ENCODE assay signal across 8 mouse cellular contexts in genomic region chr7:141524760-141525579, GRCm38 (mm10). TPM values are rescaled to one million over a fixed set of nuclear protein-coding genes. Genes with fewer than 3 reads are reported as not detected.
DNase-seq lines count a peak whose midpoint lies in the region; ATAC-seq and TF ChIP-seq lines count a peak whose summit lies in the region.

No protein-coding gene starts in this region.

- H3K79me2 ChIP-seq in CH12.LX (replicated peaks; ENCODE audit: control insufficient read depth, extremely low read depth, insufficient read depth, poor library complexity, severe bottlenecking), result no peaks in the 10 kb centered on the region

- H3K9ac ChIP-seq in CH12.LX (ENCODE audit: insufficient read depth, low read depth), result no peak overlapping the region
- no peak overlapping the region for H3K9ac ChIP-seq in heart, embryonic 16.5 days (ENCODE audit: low read length)
- no peak overlapping the region for H3K9ac ChIP-seq in liver, embryonic 14.5 days (replicated peaks)
- peak overlapping the region; percentile 9; the same call in 1 of the 2 replicates for H3K9ac ChIP-seq in neural tube, embryonic 12.5 days
- H3K9ac ChIP-seq in stomach, embryonic 16.5 days (ENCODE audit: low read length), result no peak overlapping the region

- peak; percentile 83 for ATAC-seq in erythroblast, adult 5-6 weeks (replicated peaks; ENCODE audit: low FRiP score, poor library complexity, severe bottlenecking)
- peak; percentile 56; the same call in 1 of the 2 replicates for ATAC-seq in heart, embryonic 16.5 days (replicated peaks; ENCODE audit: extremely low read depth, insufficient read depth, low FRiP score)
- peak; percentile 68 for ATAC-seq in liver, embryonic 14.5 days (ENCODE audit: insufficient read depth)
- ATAC-seq in neural tube, embryonic 12.5 days (ENCODE audit: low FRiP score, low read depth), result peak; percentile 85
- peak; percentile 85; the same call in 1 of the 2 replicates for ATAC-seq in stomach, embryonic 16.5 days (ENCODE audit: insufficient read depth, low FRiP score)

- no peak overlapping the region for H3K4me3 ChIP-seq in CH12.LX (replicated peaks in 1 of 3; ENCODE audit: low read depth in 2 of 3, low read length in 2 of 3, poor library complexity in 1 of 3)
- no peak overlapping the region for H3K4me3 ChIP-seq in heart, embryonic 16.5 days (ENCODE audit: low read length)
- no peak overlapping the region for H3K4me3 ChIP-seq in liver, embryonic 14.5 days (ENCODE audit: insufficient read depth in 1 of 2, low read depth in 2 of 2, low read length in 2 of 2)
- H3K4me3 ChIP-seq in neural tube, embryonic 12.5 days, result no peak overlapping the region
- no peak overlapping the region for H3K4me3 ChIP-seq in stomach, embryonic 16.5 days (replicated peaks; ENCODE audit: low read length)

- TF ChIP-seq EP300 in CH12.LX (IDR thresholded peaks at IDR 0.05; ENCODE audit: low read length), result no peak
- no peak for TF ChIP-seq EP300 in liver, embryonic 14.5 days (IDR thresholded peaks at IDR 0.05; ENCODE audit: low read depth)

- no peaks in the 10 kb centered on the region for H3K9me3 ChIP-seq in CH12.LX (replicated peaks; ENCODE audit: low read length)
- no peaks in the 10 kb centered on the region for H3K9me3 ChIP-seq in heart, embryonic 16.5 days (replicated peaks; ENCODE audit: control insufficient read depth, low read length)
- no peaks in the 10 kb centered on the region for H3K9me3 ChIP-seq in liver, embryonic 14.5 days (ENCODE audit: control insufficient read depth, low read length)
- H3K9me3 ChIP-seq in neural tube, embryonic 12.5 days, result no peaks in the 10 kb centered on the region
- no peaks in the 10 kb centered on the region for H3K9me3 ChIP-seq in stomach, embryonic 16.5 days (replicated peaks; ENCODE audit: control insufficient read depth, low read length)

- H3K4me2 ChIP-seq in CH12.LX (ENCODE audit: insufficient read depth, low read depth, poor library complexity, severe bottlenecking), result no peak overlapping the region
- no peak overlapping the region for H3K4me2 ChIP-seq in heart, embryonic 16.5 days (ENCODE audit: low read depth, low read length)
- no peak overlapping the region for H3K4me2 ChIP-seq in liver, embryonic 14.5 days (ENCODE audit: low read depth)
- no peak overlapping the region for H3K4me2 ChIP-seq in neural tube, embryonic 12.5 days (replicated peaks)
- H3K4me2 ChIP-seq in stomach, embryonic 16.5 days (ENCODE audit: low read depth, low read length), result no peak overlapping the region

- peak; percentile 90 for DNase-seq in CH12.LX (ENCODE audit: extremely low read depth)
- peak; percentile 90 for DNase-seq in brain, embryonic 14.5 days (ENCODE audit: low read depth)
- peak; percentile 82 for DNase-seq in kidney, postnatal 14 days
- peak in 2 of 3 experiments; percentile 55 to 72 for DNase-seq in liver, embryonic 14.5 days (ENCODE audit: low read depth in 3 of 3, low spot score in 3 of 3)

- TF ChIP-seq CTCF in CH12.LX (conservative IDR thresholded peaks at IDR 0.05 in 1 of 2, IDR thresholded peaks at IDR 0.05 in 1 of 2; ENCODE audit: low read depth in 2 of 2, low read length in 2 of 2), result peak; percentile 66 to 97
- TF ChIP-seq CTCF in brain, embryonic 14.5 days (IDR thresholded peaks at IDR 0.05; ENCODE audit: borderline replicate concordance, extremely low read depth, insufficient read depth, insufficient read length), result peak; percentile 88
- peak; percentile 92 for TF ChIP-seq CTCF in liver, embryonic 14.5 days (IDR thresholded peaks at IDR 0.05; ENCODE audit: low read depth)

- in situ Hi-C loops in CH12.LX (cut with MboI; ENCODE audit: low pct_ligation_motif_present, low pct_unique_long_range_greater_than_20kb, low sequenced_read_pairs), result loop anchor here (5.0 kb wide), 1 partner anchor 43 kb away; no protein-coding TSS in a partner anchor

- TF ChIP-seq POLR2A in CH12.LX (IDR thresholded peaks at IDR 0.05; ENCODE audit: low read depth, low read length), result no peak
- no peak for TF ChIP-seq POLR2A in brain, embryonic 14.5 days (IDR thresholded peaks at IDR 0.05; ENCODE audit: borderline replicate concordance, extremely low read depth, insufficient read depth, insufficient read length, poor library complexity, severe bottlenecking)

- WGBS in heart, embryonic 16.5 days, result 55% methylated on average over 6 of the region's 6 CpGs
- 56% methylated on average over 6 of the region's 6 CpGs for WGBS in liver, embryonic 14.5 days (ENCODE audit: insufficient replicate concordance)
- 48% methylated on average over 6 of the region's 6 CpGs for WGBS in neural tube, embryonic 12.5 days
- 40% methylated on average over 6 of the region's 6 CpGs for WGBS in stomach, embryonic 16.5 days

- H3K27me3 ChIP-seq in CH12.LX (replicated peaks), result no peaks in the 10 kb centered on the region
- no peaks in the 10 kb centered on the region for H3K27me3 ChIP-seq in heart, embryonic 16.5 days (ENCODE audit: control insufficient read depth, insufficient read depth, low read length)
- no peaks in the 10 kb centered on the region for H3K27me3 ChIP-seq in liver, embryonic 14.5 days (ENCODE audit: control insufficient read depth, insufficient read depth, low read length)
- H3K27me3 ChIP-seq in neural tube, embryonic 12.5 days (replicated peaks), result no peaks in the 10 kb centered on the region
- H3K27me3 ChIP-seq in stomach, embryonic 16.5 days (ENCODE audit: control insufficient read depth, insufficient read depth, low read length), result no peaks in the 10 kb centered on the region

- H3K27ac ChIP-seq in CH12.LX (ENCODE audit: insufficient read depth, low read depth), result no peak overlapping the region
- H3K27ac ChIP-seq in heart, embryonic 16.5 days (ENCODE audit: low read length), result no peak overlapping the region
- H3K27ac ChIP-seq in liver, embryonic 14.5 days, result no peak overlapping the region
- H3K27ac ChIP-seq in neural tube, embryonic 12.5 days, result no peak overlapping the region
- no peak overlapping the region for H3K27ac ChIP-seq in stomach, embryonic 16.5 days (ENCODE audit: low read length)

- peak; percentile 96 for TF ChIP-seq RAD21 in CH12.LX (IDR thresholded peaks at IDR 0.05; ENCODE audit: low read depth, low read length)

- dilution Hi-C loops in CH12.LX (cut with MboI; ENCODE audit: extremely low pct_ligation_motif_present, extremely low pct_unique_long_range_greater_than_20kb, low sequenced_read_pairs), result no loop called here

- peaks cover 43 to 96% of the 10 kb centered on the region in 2 experiments for H3K36me3 ChIP-seq in CH12.LX (replicated peaks in 1 of 2; ENCODE audit: control insufficient read depth in 1 of 2, insufficient read depth in 1 of 2, low read length in 1 of 2)
- H3K36me3 ChIP-seq in heart, embryonic 16.5 days (ENCODE audit: control insufficient read depth, insufficient read depth), result peaks cover 20% of the 10 kb centered on the region
- H3K36me3 ChIP-seq in liver, embryonic 14.5 days (replicated peaks; ENCODE audit: control insufficient read depth, insufficient read depth, low read depth), result peaks cover 16% of the 10 kb centered on the region
- peaks cover 43% of the 10 kb centered on the region for H3K36me3 ChIP-seq in neural tube, embryonic 12.5 days
- H3K36me3 ChIP-seq in stomach, embryonic 16.5 days (ENCODE audit: control insufficient read depth, insufficient read depth, low read length), result peaks cover 5% of the 10 kb centered on the region; the same call in 1 of the 2 replicates

- peaks cover 0 to 5% of the 10 kb centered on the region in 2 experiments; a peak in 3 of 4 replicates for H3K4me1 ChIP-seq in CH12.LX (ENCODE audit: control insufficient read depth in 1 of 2, insufficient read depth in 2 of 2)
- H3K4me1 ChIP-seq in heart, embryonic 16.5 days (ENCODE audit: control insufficient read depth, insufficient read depth, low read length), result peaks cover 3% of the 10 kb centered on the region; the same call in 1 of the 2 replicates
- H3K4me1 ChIP-seq in liver, embryonic 14.5 days (replicated peaks; ENCODE audit: control insufficient read depth in 2 of 2, insufficient read depth in 2 of 2, low read length in 1 of 2), result peaks cover 0 to 2% of the 10 kb centered on the region in 2 experiments; a peak in 1 of 4 replicates
- no peaks in the 10 kb centered on the region; the same call in 1 of the 2 replicates for H3K4me1 ChIP-seq in neural tube, embryonic 12.5 days
- H3K4me1 ChIP-seq in stomach, embryonic 16.5 days (ENCODE audit: control insufficient read depth, insufficient read depth, low read length), result no peaks in the 10 kb centered on the region

RNA-seq across cellular contexts. Expression of gene Chid1, which starts 14.7 kb away (rescaled TPM):
- total RNA-seq in CH12.LX (2012; rRNA removed) (49.6 and 50.5 TPM in 2 replicates), CH12.LX (2014; rRNA removed) (27.0 and 31.9 TPM in 2 replicates)
- polyA plus RNA-seq in CH12.LX (2012; ENCODE audit: insufficient read length, low read depth), result 42.3 and 47.5 TPM in 2 replicates
- polyA plus RNA-seq in brain, embryonic 14.5 days (2012; rRNA removed), result 29.4 and 34.8 TPM in 2 replicates
- 4.0 and 7.5 TPM in 2 replicates for total RNA-seq in erythroblast, adult 5-6 weeks (2015; ENCODE audit: low replicate concordance)
- total RNA-seq in erythroblast, adult 5-6 weeks (2017; ENCODE audit: low replicate concordance), result 7.5 and 8.1 TPM in 2 replicates
- polyA plus RNA-seq in heart, embryonic 16.5 days (2015; fragmentation: Nextera tagmentation; extraction: Ambion mirVana), result 33.3 and 34.2 TPM in 2 replicates
- polyA plus RNA-seq in liver, embryonic 14.5 days (2012; rRNA removed), result 6.3 and 12.1 TPM in 2 replicates
- 23.0 and 24.2 TPM in 2 replicates for polyA plus RNA-seq in liver, embryonic 14.5 days (2014; fragmentation: Nextera tagmentation; extraction: Ambion mirVana)
- 31.7 and 33.7 TPM in 2 replicates for polyA plus RNA-seq in neural tube, embryonic 12.5 days (2016; fragmentation: Nextera tagmentation; extraction: Ambion mirVana)
- 54.0 and 60.5 TPM in 2 replicates for polyA plus RNA-seq in stomach, embryonic 16.5 days (2015; fragmentation: Nextera tagmentation; extraction: Ambion mirVana)

RNA-seq across cellular contexts. Expression of gene Ap2a2, which starts 37.0 kb away (rescaled TPM):
- total RNA-seq in CH12.LX (2012; rRNA removed) (44.5 and 50.7 TPM in 2 replicates), CH12.LX (2014; rRNA removed) (30.0 and 31.6 TPM in 2 replicates)
- polyA plus RNA-seq in CH12.LX (2012; ENCODE audit: insufficient read length, low read depth), result 36.6 and 43.1 TPM in 2 replicates
- polyA plus RNA-seq in brain, embryonic 14.5 days (2012; rRNA removed), result 35.1 and 70.7 TPM in 2 replicates
- total RNA-seq in erythroblast, adult 5-6 weeks (2015; ENCODE audit: low replicate concordance), result 39.9 and 43.4 TPM in 2 replicates
- 59.3 and 64.1 TPM in 2 replicates for total RNA-seq in erythroblast, adult 5-6 weeks (2017; ENCODE audit: low replicate concordance)
- 54.1 and 54.9 TPM in 2 replicates for polyA plus RNA-seq in heart, embryonic 16.5 days (2015; fragmentation: Nextera tagmentation; extraction: Ambion mirVana)
- 19.8 and 21.0 TPM in 2 replicates for polyA plus RNA-seq in liver, embryonic 14.5 days (2012; rRNA removed)
- 43.2 and 51.2 TPM in 2 replicates for polyA plus RNA-seq in liver, embryonic 14.5 days (2014; fragmentation: Nextera tagmentation; extraction: Ambion mirVana)
- polyA plus RNA-seq in neural tube, embryonic 12.5 days (2016; fragmentation: Nextera tagmentation; extraction: Ambion mirVana), result 111 and 117 TPM in 2 replicates
- 86.0 and 91.0 TPM in 2 replicates for polyA plus RNA-seq in stomach, embryonic 16.5 days (2015; fragmentation: Nextera tagmentation; extraction: Ambion mirVana)

RNA-seq across cellular contexts. Expression of gene Tspan4, which starts 49.9 kb away (rescaled TPM):
- total RNA-seq in CH12.LX (2012; rRNA removed), result 28.9 and 30.0 TPM in 2 replicates
- total RNA-seq in CH12.LX (2014; rRNA removed), result 23.8 and 28.4 TPM in 2 replicates
- polyA plus RNA-seq in CH12.LX (2012; ENCODE audit: insufficient read length, low read depth), result 20.3 and 21.2 TPM in 2 replicates
- 43.8 and 44.2 TPM in 2 replicates for polyA plus RNA-seq in brain, embryonic 14.5 days (2012; rRNA removed)
- 0.58 and 1.7 TPM in 2 replicates for total RNA-seq in erythroblast, adult 5-6 weeks (2015; ENCODE audit: low replicate concordance)
- total RNA-seq in erythroblast, adult 5-6 weeks (2017; ENCODE audit: low replicate concordance), result 2.2 and 7.7 TPM in 2 replicates
- polyA plus RNA-seq in heart, embryonic 16.5 days (2015; fragmentation: Nextera tagmentation; extraction: Ambion mirVana), result 61.0 and 61.5 TPM in 2 replicates
- polyA plus RNA-seq in liver, embryonic 14.5 days (2012; rRNA removed), result 32.1 and 37.4 TPM in 2 replicates
- 42.1 and 43.0 TPM in 2 replicates for polyA plus RNA-seq in liver, embryonic 14.5 days (2014; fragmentation: Nextera tagmentation; extraction: Ambion mirVana)
- polyA plus RNA-seq in neural tube, embryonic 12.5 days (2016; fragmentation: Nextera tagmentation; extraction: Ambion mirVana), result 34.2 and 37.1 TPM in 2 replicates
- polyA plus RNA-seq in stomach, embryonic 16.5 days (2015; fragmentation: Nextera tagmentation; extraction: Ambion mirVana), result 67.4 and 69.6 TPM in 2 replicates

RNA-seq across cellular contexts. Expression of gene Polr2l, which starts 50.0 kb away (rescaled TPM):
- 82.3 and 109 TPM in 2 replicates for total RNA-seq in CH12.LX (2012; rRNA removed)
- total RNA-seq in CH12.LX (2014; rRNA removed), result 35.7 and 37.1 TPM in 2 replicates
- polyA plus RNA-seq in CH12.LX (2012; ENCODE audit: insufficient read length, low read depth), result 57.5 and 64.8 TPM in 2 replicates
- 47.0 and 48.7 TPM in 2 replicates for polyA plus RNA-seq in brain, embryonic 14.5 days (2012; rRNA removed)
- total RNA-seq in erythroblast, adult 5-6 weeks (2015; ENCODE audit: low replicate concordance), result 7.3 and 10.0 TPM in 2 replicates
- total RNA-seq in erythroblast, adult 5-6 weeks (2017; ENCODE audit: low replicate concordance), result 5.4 and 9.5 TPM in 2 replicates
- polyA plus RNA-seq in heart, embryonic 16.5 days (2015; fragmentation: Nextera tagmentation; extraction: Ambion mirVana), result 56.7 and 61.5 TPM in 2 replicates
- polyA plus RNA-seq in liver, embryonic 14.5 days (2012; rRNA removed), result 10.9 and 24.6 TPM in 2 replicates
- 52.4 and 54.7 TPM in 2 replicates for polyA plus RNA-seq in liver, embryonic 14.5 days (2014; fragmentation: Nextera tagmentation; extraction: Ambion mirVana)
- polyA plus RNA-seq in neural tube, embryonic 12.5 days (2016; fragmentation: Nextera tagmentation; extraction: Ambion mirVana), result 73.5 and 80.6 TPM in 2 replicates
- 62.4 and 63.1 TPM in 2 replicates for polyA plus RNA-seq in stomach, embryonic 16.5 days (2015; fragmentation: Nextera tagmentation; extraction: Ambion mirVana)

RNA-seq across cellular contexts. Expression of gene Cd151, which starts 57.8 kb away (rescaled TPM):
- total RNA-seq in CH12.LX (2012; rRNA removed) (14.9 and 15.0 TPM in 2 replicates), CH12.LX (2014; rRNA removed) (10.1 and 10.6 TPM in 2 replicates)
- 13.5 and 21.1 TPM in 2 replicates for polyA plus RNA-seq in CH12.LX (2012; ENCODE audit: insufficient read length, low read depth)
- polyA plus RNA-seq in brain, embryonic 14.5 days (2012; rRNA removed), result 99.7 and 130 TPM in 2 replicates
- 5.2 TPM in 1 of 2 replicates, not detected in the other for total RNA-seq in erythroblast, adult 5-6 weeks (2015; ENCODE audit: low replicate concordance)
- 9.5 and 11.0 TPM in 2 replicates for total RNA-seq in erythroblast, adult 5-6 weeks (2017; ENCODE audit: low replicate concordance)
- polyA plus RNA-seq in heart, embryonic 16.5 days (2015; fragmentation: Nextera tagmentation; extraction: Ambion mirVana), result 42.2 and 44.0 TPM in 2 replicates
- polyA plus RNA-seq in liver, embryonic 14.5 days (2012; rRNA removed), result 20.0 and 22.0 TPM in 2 replicates
- 12.8 and 13.8 TPM in 2 replicates for polyA plus RNA-seq in liver, embryonic 14.5 days (2014; fragmentation: Nextera tagmentation; extraction: Ambion mirVana)
- polyA plus RNA-seq in neural tube, embryonic 12.5 days (2016; fragmentation: Nextera tagmentation; extraction: Ambion mirVana), result 20.6 and 22.7 TPM in 2 replicates
- 39.1 and 40.3 TPM in 2 replicates for polyA plus RNA-seq in stomach, embryonic 16.5 days (2015; fragmentation: Nextera tagmentation; extraction: Ambion mirVana)
